Mouse (Mus musculus) frontal cortex, adult (tissue): ENCODE results near the gene Tbrg1.

Source experiments
- ATAC-seq: cut with Nextera tagmentation; 2 replicates; pipeline ENCODE4 v1.9.2; 2017; ENCODE audit warnings: mild to moderate bottlenecking, moderate library complexity, mixed read lengths; ENCODE audit not compliant: low TSS enrichment

Gene Tbrg1

GRCm38 (mm10) chr9:37629941-37630340 lies 27.2 kb downstream of the Tbrg1 start:
- ATAC-seq = no peak

GRCm38 (mm10) chr9:37628581-37628980 lies 28.5 kb downstream of the Tbrg1 start:
- ATAC-seq = no peak

- ATAC-seq = no peak
These were observed 29.8 kb downstream of the Tbrg1 start for GRCm38 (mm10) chr9:37627263-37627662.

- ATAC-seq = peak; percentile 32
These were observed 31.0 kb downstream of the Tbrg1 start for GRCm38 (mm10) chr9:37626103-37626567.

- ATAC-seq = peak; percentile 92
These were observed 31.5 kb downstream of the Tbrg1 start for GRCm38 (mm10) chr9:37625641-37626040.

- ATAC-seq = no peak
These were observed 32.0 kb downstream of the Tbrg1 start for GRCm38 (mm10) chr9:37625129-37625528.

GRCm38 (mm10) chr9:37624502-37624901 lies 32.6 kb downstream of the Tbrg1 start:
- ATAC-seq = peak; percentile 25; the same call in 1 of the 2 replicates

- ATAC-seq = peak; percentile 8; the same call in 1 of the 2 replicates
These were observed 33.1 kb downstream of the Tbrg1 start for GRCm38 (mm10) chr9:37623981-37624380.

- no peak for ATAC-seq
These were observed 35.8 kb downstream of the Tbrg1 start for GRCm38 (mm10) chr9:37621290-37621689.

GRCm38 (mm10) chr9:37616770-37617169 lies 40.3 kb downstream of the Tbrg1 start:
- ATAC-seq = no peak

GRCm38 (mm10) chr9:37615220-37615619 lies 41.9 kb downstream of the Tbrg1 start:
- peak; percentile 48 for ATAC-seq

- ATAC-seq = no peak
These were observed 42.8 kb downstream of the Tbrg1 start for GRCm38 (mm10) chr9:37614316-37614715.

GRCm38 (mm10) chr9:37613911-37614280 lies 43.2 kb downstream of the Tbrg1 start:
- ATAC-seq = peak; percentile 39

GRCm38 (mm10) chr9:37613182-37613910 lies 43.8 kb downstream of the Tbrg1 start, which contains the start of gene Spa17:
Spa17 (minus strand) TSS chr9:37613722.
- peak; percentile 62 for ATAC-seq

GRCm38 (mm10) chr9:37609558-37609957 lies 47.6 kb downstream of the Tbrg1 start:
- no peak for ATAC-seq

GRCm38 (mm10) chr9:37605089-37605488 lies 52.0 kb downstream of the Tbrg1 start:
- no peak for ATAC-seq

GRCm38 (mm10) chr9:37600538-37601205 lies 56.4 kb downstream of the Tbrg1 start:
- no peak for ATAC-seq
